Mouse (Mus musculus) adrenal gland, postnatal 36 days (tissue): ENCODE results near the gene Pacrg. TPM values are rescaled to one million over a fixed set of nuclear protein-coding genes. Genes with fewer than 3 reads are reported as not detected.

ENCODE experiments used
- DNase-seq, 2 experiments: peaks; one replicate each; pipeline ENCODE4 v3.0.0; 2021; ENCODE audit warnings: mixed read lengths in 1 of 2
- total RNA-seq, 2 experiments: library from RNA; stranded (reverse); gene quantifications; 2 replicates each; pipeline ENCODE4 v1.2.3; 2021

Pacrg gene
- total RNA-seq, 2 experiments from 2014 or later, result 1.6 to 4.4 TPM

- no peak for DNase-seq
Measured at GRCm38 (mm10) chr17:10373727-10374126, 466.4 kb downstream of the Pacrg start.

DNA sequence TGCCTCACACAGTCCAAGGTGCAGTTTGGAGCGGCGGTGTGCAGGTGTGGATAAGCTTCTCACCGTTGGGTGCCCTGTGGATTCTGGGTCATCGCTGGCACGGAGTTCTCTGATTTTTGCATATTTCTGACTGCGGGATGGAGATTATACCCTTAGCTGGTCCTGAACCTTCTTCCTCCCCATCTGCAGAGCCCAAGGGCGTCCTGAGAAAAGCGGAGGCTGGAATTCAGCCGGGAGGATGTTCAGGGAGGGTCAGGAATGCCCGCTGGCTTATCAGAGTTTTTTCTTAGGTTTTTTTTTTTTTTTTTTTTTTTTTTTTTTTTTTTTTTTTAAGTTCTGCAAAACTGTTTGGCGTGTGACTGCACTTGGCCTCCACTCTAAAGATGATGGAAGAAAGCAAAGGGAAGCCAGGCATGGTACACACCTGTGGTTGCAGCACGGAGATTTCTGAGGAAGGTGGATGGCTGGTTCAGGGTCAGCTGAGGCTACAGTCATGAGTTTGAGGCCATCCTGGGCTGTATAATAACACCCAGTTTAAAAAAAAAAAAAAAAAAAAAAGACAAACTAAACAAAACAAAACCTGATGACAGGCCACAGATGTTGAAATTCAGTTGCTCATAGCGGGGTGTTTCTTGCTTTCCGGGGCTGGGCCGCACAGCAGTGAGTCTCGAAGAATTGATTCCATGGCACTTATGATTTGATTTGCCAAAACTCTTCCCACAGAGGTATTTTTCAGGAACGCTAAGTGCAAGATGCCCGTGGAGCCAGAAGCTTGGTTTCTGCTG, 467.9 kb downstream of the Pacrg start:
- DNase-seq, result no peak

- DNase-seq, result no peak
Measured at GRCm38 (mm10) chr17:10371472-10371871, 468.6 kb downstream of the Pacrg start.

- DNase-seq, result no peak
Measured at GRCm38 (mm10) chr17:10370660-10371130, 469.4 kb downstream of the Pacrg start.

- peak; percentile 30 to 34 for DNase-seq
Measured at GRCm38 (mm10) chr17:10369961-10370659, 470.0 kb downstream of the Pacrg start.

GRCm38 (mm10) chr17:10367044-10367443, 473.1 kb downstream of the Pacrg start:
- DNase-seq, result peak in 1 of 2 experiments; percentile 24

- DNase-seq, result no peak
Measured at GRCm38 (mm10) chr17:10366577-10366976, 473.5 kb downstream of the Pacrg start.

- no peak for DNase-seq
Measured at GRCm38 (mm10) chr17:10365501-10366482, 474.3 kb downstream of the Pacrg start.

DNA sequence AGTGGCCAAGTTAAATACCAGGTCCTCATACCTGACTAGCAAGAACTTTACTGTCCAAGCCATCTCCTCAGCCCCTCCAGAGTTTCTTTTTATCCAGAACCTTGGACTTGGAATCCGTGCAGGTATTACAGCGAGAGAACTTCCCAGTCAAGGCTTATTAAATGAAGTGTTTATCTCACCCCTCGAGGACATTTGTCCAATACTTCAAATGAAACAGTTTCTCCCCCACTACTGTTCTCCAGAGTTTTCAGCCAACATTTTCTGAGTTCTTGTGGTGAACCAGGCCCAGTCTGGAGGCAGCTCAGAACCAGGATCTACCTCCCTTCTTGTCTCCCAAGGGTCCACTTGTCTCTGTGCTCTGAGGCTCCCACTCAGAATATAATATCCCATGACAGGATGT, 477.0 kb downstream of the Pacrg start:
- DNase-seq, result no peak

GRCm38 (mm10) chr17:10361882-10362291, 478.2 kb downstream of the Pacrg start:
- no peak for DNase-seq

- no peak for DNase-seq
Measured at GRCm38 (mm10) chr17:10360738-10361137, 479.4 kb downstream of the Pacrg start.

- DNase-seq, result peak; percentile 54 to 58
Measured at GRCm38 (mm10) chr17:10359466-10359865, 480.6 kb downstream of the Pacrg start.

- DNase-seq, result no peak
Measured at GRCm38 (mm10) chr17:10357348-10357747, 482.8 kb downstream of the Pacrg start.

GRCm38 (mm10) chr17:10356294-10356693, 483.8 kb downstream of the Pacrg start:
- DNase-seq, result no peak

- no peak for DNase-seq
Measured at GRCm38 (mm10) chr17:10355746-10356145, 484.4 kb downstream of the Pacrg start.

Other genes with a start within 250 kb of the Pacrg start
- gene Prkn, start 73 bp upstream of the Pacrg start, total RNA-seq, result 10 to 100 TPM in 1 of 2 experiments, 1 to 10 TPM in 1; 8.7 to 12.0 TPM